Mouse (Mus musculus) MEL (cell line): ENCODE measurements around the gene Pank1.

Experiments used
- BHLHE40 ChIP-seq: IDR thresholded peaks from 2 replicates; pipeline ENCODE4 v1.6.1; 2012; ENCODE audit warnings: low read depth, mild to moderate bottlenecking, inconsistent platforms, low read length, improper control_type of control experiment, borderline replicate concordance
- CTCF ChIP-seq, 3 experiments: IDR thresholded peaks in 2 of 3; conservative IDR thresholded peaks in 1 of 3; 2 replicates each; pipeline ENCODE4 v1.5.1; 2011 to 2012; ENCODE audit warnings: low read length in 3 of 3, low read depth in 2 of 3, mild to moderate bottlenecking in 2 of 3, improper control_type of control experiment in 1 of 3, inconsistent platforms in 1 of 3, mixed read lengths in 1 of 3, moderate library complexity in 1 of 3; ENCODE audit not compliant: control insufficient read depth in 1 of 3, insufficient read depth in 1 of 3, poor library complexity in 1 of 3, severe bottlenecking in 1 of 3
- GABPA ChIP-seq: IDR thresholded peaks from 2 replicates; pipeline ENCODE4 v1.6.1; 2012; ENCODE audit warnings: low read depth, mild to moderate bottlenecking, inconsistent platforms, low read length, improper control_type of control experiment, moderate library complexity
- HCFC1 ChIP-seq: IDR thresholded peaks from 2 replicates; pipeline ENCODE4 v1.6.1; 2012; ENCODE audit warnings: low read depth, mild to moderate bottlenecking, inconsistent platforms, low read length, improper control_type of control experiment, moderate library complexity
- KAT2A ChIP-seq: conservative IDR thresholded peaks from 2 replicates; pipeline ENCODE4 v1.6.1; 2012; ENCODE audit warnings: low read depth, low read length, improper control_type of control experiment, inconsistent platforms
- MAX ChIP-seq: IDR thresholded peaks from 2 replicates; pipeline ENCODE4 v1.6.1; 2011; ENCODE audit warnings: low read length, improper control_type of control experiment
- MEF2A ChIP-seq: IDR thresholded peaks from 2 replicates; pipeline ENCODE4 v1.6.1; 2014; ENCODE audit warnings: low read depth, mild to moderate bottlenecking, inconsistent platforms, low read length, improper control_type of control experiment; ENCODE audit not compliant: poor library complexity, insufficient replicate concordance, severe bottlenecking; ENCODE audit errors: extremely low read depth
- POLR2A ChIP-seq, 2 experiments: IDR thresholded peaks; 2 replicates each; pipeline ENCODE4 v1.6.1; 2011 to 2012; ENCODE audit warnings: low read length in 2 of 2, mild to moderate bottlenecking in 2 of 2, control low read depth in 1 of 2, improper control_type of control experiment in 1 of 2, low read depth in 1 of 2, moderate library complexity in 1 of 2; ENCODE audit not compliant: control insufficient read depth in 1 of 2, insufficient read depth in 1 of 2, poor library complexity in 1 of 2
- POLR2AphosphoS5 ChIP-seq: IDR thresholded peaks from 2 replicates; pipeline ENCODE4 v1.6.1; 2012; ENCODE audit warnings: low read depth, borderline replicate concordance, mild to moderate bottlenecking, inconsistent platforms, low read length, moderate library complexity, mixed read lengths

- TF ChIP-seq KAT2A (no peak), HCFC1 (no peak; the same call in 1 of the 2 replicates), MEF2A (no peak), BHLHE40 (no peak), MAX (0 out of 2 replicates have a peak, but pooled peaks have one; percentile 22), POLR2A (IDR thresholded peaks at IDR 0.05; ENCODE audit: control insufficient read depth in 1 of 2, insufficient read depth in 1 of 2, low read depth in 1 of 2, low read length in 2 of 2, poor library complexity in 1 of 2) (no peak; a peak in 1 of 4 replicates), GABPA (no peak), CTCF (IDR thresholded peaks at IDR 0.05 in 2 of 3, conservative IDR thresholded peaks at IDR 0.05 in 1 of 3; ENCODE audit: control insufficient read depth in 1 of 3, insufficient read depth in 1 of 3, low read depth in 2 of 3, low read length in 3 of 3, poor library complexity in 1 of 3, severe bottlenecking in 1 of 3) (no peak), POLR2AphosphoS5 (no peak)
Measured at GRCm38 (mm10) chr19:34844047-34844446, 35.2 kb downstream of the Pank1 start.
